Mouse (Mus musculus): Measurements from ENCODE around the gene Col11a2.

DNA sequence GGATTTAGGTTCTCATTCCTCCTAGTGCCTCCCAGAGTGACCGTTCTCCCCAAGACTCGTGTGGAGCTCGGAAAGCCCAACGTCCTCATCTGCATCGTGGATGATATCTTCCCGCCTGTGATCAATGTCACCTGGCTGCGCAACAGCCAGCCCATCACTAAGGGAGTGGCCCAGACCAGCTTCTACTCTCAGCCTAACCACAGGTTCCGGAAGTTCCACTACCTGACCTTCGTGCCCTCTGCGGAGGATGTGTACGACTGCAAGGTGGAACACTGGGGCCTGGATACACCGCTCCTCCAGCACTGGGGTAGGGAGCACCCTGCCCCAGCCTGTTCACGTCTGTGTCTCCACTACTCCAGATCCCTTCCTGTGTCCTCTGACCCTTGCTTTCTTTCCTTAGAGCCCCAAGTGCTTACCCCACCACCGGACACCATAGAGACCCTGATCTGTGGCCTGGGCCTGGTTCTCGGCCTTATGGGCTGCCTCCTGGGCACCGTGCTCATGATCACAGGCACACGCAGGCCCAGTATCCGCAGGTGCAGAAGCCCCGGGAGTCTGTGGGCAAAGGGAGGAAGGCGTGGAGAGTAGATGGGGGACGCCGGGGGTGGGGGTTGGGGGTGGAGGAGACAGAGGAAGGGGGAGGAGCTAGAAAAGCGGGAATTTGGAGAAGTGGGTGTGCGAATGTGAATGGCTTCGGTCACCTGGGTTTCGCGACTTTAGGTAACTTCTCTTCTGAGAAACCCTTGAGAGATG lies 55.2 kb downstream of the Col11a2 start:
- TF ChIP-seq JUND (conservative IDR thresholded peaks at IDR 0.05; ENCODE audit: low read depth, low read length) (no peak), NELFE (IDR thresholded peaks at IDR 0.05; ENCODE audit: low read depth, low read length) (no peak), CTCF (conservative IDR thresholded peaks at IDR 0.05 in 1 of 2, IDR thresholded peaks at IDR 0.05 in 1 of 2; ENCODE audit: low read depth in 2 of 2, low read length in 2 of 2) (no peak), ZMIZ1 (IDR thresholded peaks at IDR 0.05; ENCODE audit: low read depth, low read length) (no peak), RCOR1 (conservative IDR thresholded peaks at IDR 0.05; ENCODE audit: low read depth, low read length) (no peak), POLR2AphosphoS2 (IDR thresholded peaks at IDR 0.05; ENCODE audit: low read depth, low read length) (no peak)
